Mouse (Mus musculus): ENCODE data around the gene Arhgdia. TPM values are rescaled to one million over a fixed set of nuclear protein-coding genes. Genes with fewer than 3 reads are reported as not detected.
"Not testable (repeated sequence)": the region's sequence is repeated elsewhere in the genome, so short reads cannot be mapped to it uniquely, and the experiment has no call there.

Gene Arhgdia
- polyA plus RNA-seq, 1 experiment from 2014 or later: 435 TPM

- Histone ChIP-seq H3K4me3 (peak overlapping the region; percentile 99), H3K36me3 (peaks cover 76% of the 10 kb centered on the region)
- WGBS: 3% methylated on average over 98 of the region's 99 CpGs
Measured at GRCm38 (mm10) chr11:120597240-120598235, 16.1 kb upstream of the Arhgdia start.

GRCm38 (mm10) chr11:120588531-120588930 lies 7.1 kb upstream of the Arhgdia start:
- H3K27ac ChIP-seq (replicated peaks): no peak overlapping the region
- no peak for ATAC-seq (ENCODE audit: extremely low read depth, insufficient number of reproducible peaks, low FRiP score, low TSS enrichment)
- no peak overlapping the region for H3K4me3 ChIP-seq
- H3K9ac ChIP-seq: no peak overlapping the region
- H3K4me2 ChIP-seq: no peak overlapping the region
- H3K27me3 ChIP-seq (replicated peaks): no peaks in the 10 kb centered on the region
- no peaks in the 10 kb centered on the region for H3K4me1 ChIP-seq
- WGBS: 75% methylated on average over 6 of the region's 6 CpGs
- peaks cover 5% of the 10 kb centered on the region for H3K9me3 ChIP-seq
- H3K36me3 ChIP-seq: peaks cover 98% of the 10 kb centered on the region

More at GRCm38 (mm10) chr11:120597240-120598235, 16.1 kb upstream of the Arhgdia start:
- H3K9ac ChIP-seq: peak overlapping the region; percentile 100
- ATAC-seq (ENCODE audit: extremely low read depth, insufficient number of reproducible peaks, low FRiP score, low TSS enrichment): peak; percentile 51
- H3K27ac ChIP-seq (replicated peaks): peak overlapping the region; percentile 93
- peaks cover 32% of the 10 kb centered on the region for H3K4me1 ChIP-seq
- peak overlapping the region; percentile 85 for H3K4me2 ChIP-seq
- no peaks in the 10 kb centered on the region for H3K9me3 ChIP-seq
- no peaks in the 10 kb centered on the region for H3K27me3 ChIP-seq (replicated peaks)

GRCm38 (mm10) chr11:120583937-120584336 lies 2.5 kb upstream of the Arhgdia start:
- H3K9me3 ChIP-seq: peaks cover 5% of the 10 kb centered on the region
- H3K36me3 ChIP-seq: peaks cover 71% of the 10 kb centered on the region
- H3K4me2 ChIP-seq: no peak overlapping the region
- H3K9ac ChIP-seq: no peak overlapping the region
- 92% methylated on average over 1 of the region's 1 CpGs for WGBS
- H3K4me3 ChIP-seq: no peak overlapping the region
- peaks cover 26% of the 10 kb centered on the region for H3K4me1 ChIP-seq
- no peak for ATAC-seq (ENCODE audit: extremely low read depth, insufficient number of reproducible peaks, low FRiP score, low TSS enrichment)
- H3K27ac ChIP-seq (replicated peaks): no peak overlapping the region
- no peaks in the 10 kb centered on the region for H3K27me3 ChIP-seq (replicated peaks)

GRCm38 (mm10) chr11:120582982-120583293 lies 1.5 kb upstream of the Arhgdia start:
- WGBS: 90% methylated on average over 2 of the region's 2 CpGs

DNA sequence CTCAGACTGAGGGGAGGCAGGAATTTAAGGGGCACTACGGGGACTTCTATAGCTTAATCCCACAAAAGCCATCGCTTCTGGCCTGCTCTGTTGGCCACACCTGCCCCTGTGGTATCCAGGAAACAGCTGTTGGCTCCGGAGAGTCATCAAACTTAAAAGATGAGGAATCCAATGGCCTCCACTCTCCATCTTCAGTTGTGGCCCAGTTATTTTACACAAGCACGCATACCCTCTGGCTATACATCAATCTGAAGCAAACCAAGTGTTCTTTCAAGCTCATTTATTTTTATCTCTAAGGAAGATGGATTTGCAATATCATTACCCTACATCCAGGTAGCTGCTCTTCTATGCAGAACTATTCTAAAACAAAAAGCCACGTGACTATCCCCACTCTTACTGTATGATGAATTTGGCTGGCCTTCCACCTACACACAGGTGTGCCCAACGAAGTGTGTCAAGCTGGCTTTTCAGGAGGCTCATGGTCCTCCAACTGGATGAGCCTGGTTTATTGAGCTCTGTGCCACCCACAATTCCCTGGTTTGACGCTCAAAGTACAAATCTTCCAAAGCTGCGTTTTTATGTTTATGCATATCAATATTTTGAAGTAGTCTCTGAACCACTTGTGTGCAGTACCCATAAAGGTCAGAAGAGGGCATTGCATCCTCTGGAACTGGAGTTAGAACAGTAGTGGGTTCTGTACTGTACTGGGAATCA lies 1.0 kb upstream of the Arhgdia start:
- no peak for ATAC-seq (ENCODE audit: extremely low read depth, insufficient number of reproducible peaks, low FRiP score, low TSS enrichment)
- peaks cover 33% of the 10 kb centered on the region for H3K4me1 ChIP-seq
- peak overlapping the region; percentile 94 for H3K27ac ChIP-seq (replicated peaks)
- peak overlapping the region; percentile 98 for H3K9ac ChIP-seq
- WGBS: 70% methylated on average over 8 of the region's 8 CpGs
- H3K4me2 ChIP-seq: peak overlapping the region; percentile 88
- H3K9me3 ChIP-seq: peaks cover 5% of the 10 kb centered on the region
- no peaks in the 10 kb centered on the region for H3K27me3 ChIP-seq (replicated peaks)
- peak overlapping the region; percentile 96 for H3K4me3 ChIP-seq
- peaks cover 71% of the 10 kb centered on the region for H3K36me3 ChIP-seq

More at GRCm38 (mm10) chr11:120582982-120583293, 1.5 kb upstream of the Arhgdia start:
- ATAC-seq (ENCODE audit: extremely low read depth, insufficient number of reproducible peaks, low FRiP score, low TSS enrichment); H3K9ac ChIP-seq; H3K27ac ChIP-seq (replicated peaks); H3K27me3 ChIP-seq (replicated peaks); H3K4me2 ChIP-seq; H3K4me3 ChIP-seq; H3K9me3 ChIP-seq: not testable (repeated sequence)
- H3K4me1 ChIP-seq: peaks cover 33% of the 10 kb centered on the region
- peaks cover 71% of the 10 kb centered on the region for H3K36me3 ChIP-seq

- Histone ChIP-seq H3K9ac (peak overlapping the region; percentile 98), H3K9me3 (peaks cover 5% of the 10 kb centered on the region), H3K36me3 (peaks cover 67% of the 10 kb centered on the region), H3K4me1 (peaks cover 33% of the 10 kb centered on the region), H3K4me3 (peak overlapping the region; percentile 96), H3K27ac (replicated peaks) (peak overlapping the region; percentile 94), H3K4me2 (peak overlapping the region; percentile 88), H3K27me3 (replicated peaks) (no peaks in the 10 kb centered on the region)
- WGBS: under 1% methylated on average over 43 of the region's 44 CpGs
- ATAC-seq (ENCODE audit: extremely low read depth, insufficient number of reproducible peaks, low FRiP score, low TSS enrichment): peak; percentile 49
Measured at GRCm38 (mm10) chr11:120580871-120581331, 523 bp downstream of the Arhgdia start.

- Histone ChIP-seq H3K4me3 (peak overlapping the region; percentile 96), H3K9ac (peak overlapping the region; percentile 98), H3K36me3 (peaks cover 60% of the 10 kb centered on the region), H3K4me2 (peak overlapping the region; percentile 88), H3K27me3 (replicated peaks) (no peaks in the 10 kb centered on the region), H3K4me1 (peaks cover 33% of the 10 kb centered on the region), H3K27ac (replicated peaks) (peak overlapping the region; percentile 94), H3K9me3 (peaks cover 5% of the 10 kb centered on the region)
- ATAC-seq (ENCODE audit: extremely low read depth, insufficient number of reproducible peaks, low FRiP score, low TSS enrichment): no peak
- 52% methylated on average over 7 of the region's 7 CpGs for WGBS
Measured at GRCm38 (mm10) chr11:120580190-120580589, 1.2 kb downstream of the Arhgdia start.

GRCm38 (mm10) chr11:120579316-120580107 lies 1.9 kb downstream of the Arhgdia start:
- Histone ChIP-seq H3K27me3 (replicated peaks) (no peaks in the 10 kb centered on the region), H3K9ac (peak overlapping the region; percentile 98), H3K9me3 (peaks cover 5% of the 10 kb centered on the region), H3K4me3 (peak overlapping the region; percentile 96), H3K36me3 (peaks cover 55% of the 10 kb centered on the region), H3K4me2 (peak overlapping the region; percentile 88), H3K27ac (replicated peaks) (peak overlapping the region; percentile 94), H3K4me1 (peaks cover 36% of the 10 kb centered on the region)
- ATAC-seq (ENCODE audit: extremely low read depth, insufficient number of reproducible peaks, low FRiP score, low TSS enrichment): no peak
- WGBS: 44% methylated on average over 15 of the region's 15 CpGs

DNA sequence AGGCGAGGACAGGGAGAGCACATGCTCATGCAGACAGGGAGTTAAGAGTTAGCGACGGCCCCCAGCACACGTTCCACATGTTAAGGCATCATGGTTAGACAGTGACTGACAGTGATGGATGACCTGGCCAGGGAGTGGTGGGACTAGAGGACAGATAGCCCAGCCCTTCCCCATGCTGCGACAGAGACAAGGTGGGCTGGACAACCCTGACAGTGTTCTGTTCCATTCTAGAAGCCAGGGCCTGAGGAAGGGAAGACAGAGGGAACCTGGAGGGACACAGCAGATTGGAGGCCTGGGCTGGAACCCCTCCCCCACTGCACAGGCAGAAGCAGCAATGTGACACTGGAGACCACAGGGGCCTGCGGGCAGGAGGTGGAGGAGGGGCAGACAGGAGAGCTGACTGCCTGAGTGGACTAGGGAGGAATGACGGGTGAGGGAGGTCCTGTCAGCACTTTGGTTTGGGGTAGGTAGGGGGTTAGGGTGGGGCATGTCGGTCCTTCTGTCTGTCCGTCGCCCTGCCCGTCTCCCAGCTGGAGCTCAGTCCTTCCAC lies 2.7 kb downstream of the Arhgdia start:
- Histone ChIP-seq H3K36me3 (peaks cover 47% of the 10 kb centered on the region), H3K4me2 (no peak overlapping the region), H3K4me1 (peaks cover 44% of the 10 kb centered on the region), H3K9ac (peak overlapping the region; percentile 98), H3K4me3 (peak overlapping the region; percentile 96; the same call in 1 of the 2 replicates), H3K27ac (replicated peaks) (no peak overlapping the region), H3K27me3 (replicated peaks) (no peaks in the 10 kb centered on the region), H3K9me3 (peaks cover 1% of the 10 kb centered on the region; the same call in 1 of the 2 replicates)
- 64% methylated on average over 11 of the region's 11 CpGs for WGBS
- ATAC-seq (ENCODE audit: extremely low read depth, insufficient number of reproducible peaks, low FRiP score, low TSS enrichment): no peak

DNA sequence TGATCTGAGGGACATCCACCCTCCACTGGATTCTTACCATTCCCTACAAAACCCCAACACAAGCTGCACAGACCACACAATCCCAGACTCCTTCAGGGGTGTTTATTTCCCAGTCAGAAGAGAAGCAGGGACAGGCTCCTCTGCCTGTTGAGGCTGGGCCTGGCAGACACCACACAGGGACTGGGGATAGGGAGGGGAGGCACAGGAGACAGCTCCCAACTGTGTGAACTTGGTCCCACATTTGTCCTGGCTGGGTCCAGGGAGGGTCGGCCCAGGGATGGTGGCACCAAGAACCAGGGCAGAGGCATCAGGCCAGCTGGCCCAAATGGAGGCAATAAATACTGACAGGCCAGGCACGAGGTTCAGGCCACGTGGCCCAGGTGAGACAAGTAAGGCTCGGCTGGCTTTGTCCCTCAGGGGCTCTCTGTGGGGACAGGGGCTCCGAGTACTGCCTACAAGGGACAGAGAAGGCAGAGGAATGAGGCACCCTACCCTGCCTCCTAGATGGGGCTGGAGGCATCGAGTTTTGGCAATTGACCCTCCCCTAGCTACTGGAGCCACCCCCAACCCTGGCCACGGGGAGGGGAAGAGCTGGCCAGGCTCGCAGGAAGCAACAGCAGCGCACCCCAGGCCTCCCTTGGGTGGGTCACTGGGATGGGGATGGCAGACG lies 3.3 kb downstream of the Arhgdia start:
- 80% methylated on average over 10 of the region's 10 CpGs for whole genome bisulfite sequencing
- H3K36me3 ChIP-seq: peaks cover 42% of the 10 kb centered on the region
- no peak overlapping the region for H3K27ac ChIP-seq (replicated peaks)
- no peak overlapping the region for H3K4me3 ChIP-seq
- peaks cover 45% of the 10 kb centered on the region for H3K4me1 ChIP-seq
- H3K4me2 ChIP-seq: no peak overlapping the region
- H3K27me3 ChIP-seq (replicated peaks): no peaks in the 10 kb centered on the region
- ATAC-seq (ENCODE audit: extremely low read depth, insufficient number of reproducible peaks, low FRiP score, low TSS enrichment): no peak
- no peaks in the 10 kb centered on the region for H3K9me3 ChIP-seq
- H3K9ac ChIP-seq: peak overlapping the region; percentile 98
